10 mouse cellular contexts compared by ENCODE assay signal in genomic region chr3:91155756-91156155, GRCm38 (mm10).
"Had no signal": no experiment of that assay in that cellular context is flagged by ENCODE, and none has a peak within 500 bp of the region (broad histone marks: within the 10 kb centered on the region; RNA-seq: fewer than 3 reads in every experiment).

No protein-coding gene starts in this region.

- DNase-seq: lung, adult 2 months; lung, postnatal 14 days; lung, postnatal 36 days; right cerebral cortex, postnatal 14 days; thymus, adult 2 months; thymus, postnatal 25 days; thymus, postnatal 4 days had no signal

- ATAC-seq: lung, postnatal 0 days; midbrain, embryonic 13.5 days; midbrain, embryonic 15.5 days had no signal
